In genomic region chr14:77632466-77633171, GRCm38 (mm10) we compare ENCODE assay signal across 14 mouse cellular contexts.
DNase-seq lines count a peak whose midpoint lies in the region; ATAC-seq and TF ChIP-seq lines count a peak whose summit lies in the region.
"Had no signal": no experiment of that assay in that cellular context is flagged by ENCODE, and none has a peak within 500 bp of the region (broad histone marks: within the 10 kb centered on the region; RNA-seq: fewer than 3 reads in every experiment).

No protein-coding gene starts in this region.

- H3K36me3 ChIP-seq in intestine, embryonic 14.5 days (ENCODE audit: control insufficient read depth, insufficient read depth, low read length) = no peaks in the 10 kb centered on the region
- H3K36me3 ChIP-seq in intestine, postnatal 0 days (ENCODE audit: control insufficient read depth, insufficient read depth) = no peaks in the 10 kb centered on the region
- H3K36me3 ChIP-seq in embryonic facial prominence, embryonic 12.5 days = no peaks in the 10 kb centered on the region
- H3K36me3 ChIP-seq in intestine, embryonic 15.5 days = no peaks in the 10 kb centered on the region

- ATAC-seq in intestine, embryonic 14.5 days (replicated peaks; ENCODE audit: low FRiP score, low TSS enrichment, low read depth) = no peak
- no peak for ATAC-seq in intestine, postnatal 0 days
- ATAC-seq in embryonic facial prominence, embryonic 12.5 days (ENCODE audit: insufficient number of reproducible peaks, insufficient read depth, low FRiP score, low TSS enrichment) = no peak
- 0 out of 2 replicates have a peak, but pooled peaks have one; percentile 47 for ATAC-seq in intestine, embryonic 15.5 days
- ATAC-seq in cerebellum, adult (ENCODE audit: insufficient number of reproducible peaks, low FRiP score, low TSS enrichment) = no peak
- no peak for ATAC-seq in frontal cortex, adult (ENCODE audit: low TSS enrichment)
- ATAC-seq: Patski had no signal

- no peak overlapping the region for H3K4me2 ChIP-seq in intestine, embryonic 14.5 days (ENCODE audit: low read length)
- no peak overlapping the region for H3K4me2 ChIP-seq in intestine, postnatal 0 days (replicated peaks; ENCODE audit: low read depth)
- no peak overlapping the region for H3K4me2 ChIP-seq in embryonic facial prominence, embryonic 12.5 days (replicated peaks)
- H3K4me2 ChIP-seq in intestine, embryonic 15.5 days (replicated peaks) = no peak overlapping the region

- WGBS in intestine, embryonic 14.5 days = 84% methylated on average over 10 of the region's 10 CpGs
- WGBS in intestine, postnatal 0 days = 85% methylated on average over 10 of the region's 10 CpGs
- 85% methylated on average over 10 of the region's 10 CpGs for WGBS in embryonic facial prominence, embryonic 12.5 days
- WGBS in intestine, embryonic 15.5 days = 89% methylated on average over 10 of the region's 10 CpGs

- H3K9me3 ChIP-seq in intestine, embryonic 14.5 days (ENCODE audit: control insufficient read depth, low read length) = no peaks in the 10 kb centered on the region
- H3K9me3 ChIP-seq in intestine, postnatal 0 days (ENCODE audit: control insufficient read depth) = no peaks in the 10 kb centered on the region
- no peaks in the 10 kb centered on the region for H3K9me3 ChIP-seq in embryonic facial prominence, embryonic 12.5 days
- no peaks in the 10 kb centered on the region for H3K9me3 ChIP-seq in intestine, embryonic 15.5 days

- peak overlapping the region; percentile 47 for H3K27ac ChIP-seq in intestine, embryonic 14.5 days (ENCODE audit: low read depth)
- H3K27ac ChIP-seq in intestine, postnatal 0 days (ENCODE audit: low read depth, low read length) = no peak overlapping the region
- peak overlapping the region; percentile 50; the same call in 1 of the 2 replicates for H3K27ac ChIP-seq in embryonic facial prominence, embryonic 12.5 days
- H3K27ac ChIP-seq in intestine, embryonic 15.5 days = peak overlapping the region; percentile 49

- H3K4me1 ChIP-seq in intestine, embryonic 14.5 days (replicated peaks; ENCODE audit: control insufficient read depth, insufficient read depth, low read length) = peaks cover 25% of the 10 kb centered on the region
- no peaks in the 10 kb centered on the region for H3K4me1 ChIP-seq in intestine, postnatal 0 days (replicated peaks; ENCODE audit: control insufficient read depth, insufficient read depth, low read length)
- peaks cover 58% of the 10 kb centered on the region for H3K4me1 ChIP-seq in embryonic facial prominence, embryonic 12.5 days
- peaks cover 9% of the 10 kb centered on the region for H3K4me1 ChIP-seq in intestine, embryonic 15.5 days (replicated peaks)

- no peak overlapping the region for H3K4me3 ChIP-seq in intestine, embryonic 14.5 days (ENCODE audit: low read depth, low read length)
- no peak overlapping the region for H3K4me3 ChIP-seq in intestine, postnatal 0 days (ENCODE audit: low read depth, low read length)
- no peak overlapping the region for H3K4me3 ChIP-seq in embryonic facial prominence, embryonic 12.5 days
- no peak overlapping the region for H3K4me3 ChIP-seq in intestine, embryonic 15.5 days (replicated peaks)

- TF ChIP-seq CTCF in intestine, postnatal 0 days (IDR thresholded peaks at IDR 0.05; ENCODE audit: low read depth) = no peak

- no peaks in the 10 kb centered on the region for H3K27me3 ChIP-seq in intestine, embryonic 14.5 days (replicated peaks; ENCODE audit: control insufficient read depth, insufficient read depth, low read length)
- H3K27me3 ChIP-seq in intestine, postnatal 0 days (replicated peaks; ENCODE audit: control insufficient read depth, insufficient read depth, low read length) = no peaks in the 10 kb centered on the region
- no peaks in the 10 kb centered on the region; the same call in 1 of the 2 replicates for H3K27me3 ChIP-seq in embryonic facial prominence, embryonic 12.5 days
- H3K27me3 ChIP-seq in intestine, embryonic 15.5 days (replicated peaks) = no peaks in the 10 kb centered on the region
- H3K27me3 ChIP-seq: Patski had no signal

- H3K9ac ChIP-seq in intestine, embryonic 14.5 days (ENCODE audit: low read length) = no peak overlapping the region
- no peak overlapping the region for H3K9ac ChIP-seq in intestine, postnatal 0 days (ENCODE audit: low read depth, low read length)
- H3K9ac ChIP-seq in embryonic facial prominence, embryonic 12.5 days = no peak overlapping the region
- no peak overlapping the region for H3K9ac ChIP-seq in intestine, embryonic 15.5 days

- no peak for DNase-seq in intestine, embryonic 14.5 days (ENCODE audit: low spot score)
- peak; percentile 8 for DNase-seq in NIH3T3 (ENCODE audit: low read depth)
- DNase-seq in adrenal gland, postnatal 14 days = no peak
- DNase-seq: adrenal gland, postnatal 10 days; gastrocnemius, postnatal 14 days; kidney, adult 2 months; lung, postnatal 14 days; right cerebral cortex, postnatal 25 days had no signal
